Mouse (Mus musculus) forebrain, embryonic 13.5 days (tissue): ENCODE measurements around the gene Scyl2. TPM values are rescaled to one million over a fixed set of nuclear protein-coding genes. Genes with fewer than 3 reads are reported as not detected.
"Not testable (repeated sequence)": the region's sequence is repeated elsewhere in the genome, so short reads cannot be mapped to it uniquely, and the experiment has no call there.

ENCODE experiments used
- ATAC-seq: fragments of 200-750 bp; cut with Nextera tagmentation; 2 replicates; pipeline ENCODE4 v1.8.0; 2017
- H3K27ac ChIP-seq: fragments of 300-500 bp; sonication (generic); 2 replicates; pipeline ENCODE4 v1.5.1; 2015; ENCODE audit warnings: inconsistent platforms, mild to moderate bottlenecking, moderate library complexity
- H3K27me3 ChIP-seq: fragments of 300-500 bp; sonication (generic); 2 replicates; pipeline ENCODE4 v1.6.1; 2015; ENCODE audit warnings: mild to moderate bottlenecking, inconsistent platforms
- H3K36me3 ChIP-seq: fragments of 300-500 bp; sonication (generic); 2 replicates; pipeline ENCODE4 v1.6.1; 2015; ENCODE audit warnings: mild to moderate bottlenecking, inconsistent platforms; ENCODE audit not compliant: poor library complexity, severe bottlenecking
- H3K4me1 ChIP-seq: fragments of 300-500 bp; sonication (generic); 2 replicates; pipeline ENCODE4 v1.6.1; 2015; ENCODE audit warnings: inconsistent platforms
- H3K4me2 ChIP-seq: fragments of 300-500 bp; sonication (generic); 2 replicates; pipeline ENCODE4 v1.6.1; 2015; ENCODE audit warnings: inconsistent platforms, mild to moderate bottlenecking, moderate library complexity
- H3K4me3 ChIP-seq: fragments of 300-500 bp; sonication (generic); 2 replicates; pipeline ENCODE4 v1.5.1; 2015; ENCODE audit warnings: mild to moderate bottlenecking, inconsistent platforms
- H3K9ac ChIP-seq: fragments of 300-500 bp; sonication (generic); 2 replicates; pipeline ENCODE4 v1.6.1; 2015; ENCODE audit warnings: mild to moderate bottlenecking, inconsistent platforms
- H3K9me3 ChIP-seq: fragments of 300-500 bp; sonication (generic); replicated peaks from 2 replicates; pipeline ENCODE4 v1.6.1; 2016; ENCODE audit warnings: inconsistent platforms
- WGBS: fragments of 180-500 bp; shearing (Covaris S2); methylation state at CpG from one replicate; pipeline ENCODE4 v1.1.7; 2015; 5-methylcytosine and 5-hydroxymethylcytosine counted together
- polyA plus RNA-seq: library from polyadenylated mRNA; unstranded; fragments of >200 nt; fragmentation: Nextera tagmentation; extraction: Ambion mirVana; gene quantifications from 2 replicates; pipeline ENCODE4 v1.2.1, GENCODE M21; 2015

Gene Scyl2
- polyA plus RNA-seq, 1 experiment from 2014 or later = 10.5 TPM

GRCm38 (mm10) chr10:89697956-89698355 is 11.9 kb upstream of the Scyl2 start:
- H3K27me3 ChIP-seq = no peaks in the 10 kb centered on the region
- H3K4me3 ChIP-seq = no peak overlapping the region
- no peaks in the 10 kb centered on the region for H3K4me1 ChIP-seq
- WGBS = 96% methylated on average over 3 of the region's 3 CpGs
- H3K9ac ChIP-seq = no peak overlapping the region
- no peaks in the 10 kb centered on the region for H3K9me3 ChIP-seq
- no peak overlapping the region for H3K27ac ChIP-seq
- no peaks in the 10 kb centered on the region for H3K36me3 ChIP-seq
- H3K4me2 ChIP-seq = no peak overlapping the region
- ATAC-seq = no peak

- not testable (repeated sequence) for H3K27me3 ChIP-seq, ATAC-seq, H3K9ac ChIP-seq, H3K27ac ChIP-seq, H3K9me3 ChIP-seq, H3K36me3 ChIP-seq, H3K4me2 ChIP-seq, H3K4me1 ChIP-seq, H3K4me3 ChIP-seq
- WGBS = 72% methylated on average over 2 of the region's 2 CpGs
Observed at GRCm38 (mm10) chr10:89696270-89696669, 10.2 kb upstream of the Scyl2 start.

- no peaks in the 10 kb centered on the region for H3K9me3 ChIP-seq
- no peak overlapping the region for H3K4me3 ChIP-seq
- no peaks in the 10 kb centered on the region for H3K4me1 ChIP-seq
- no peaks in the 10 kb centered on the region for H3K36me3 ChIP-seq
- H3K27me3 ChIP-seq = no peaks in the 10 kb centered on the region
- no peak overlapping the region for H3K9ac ChIP-seq
- ATAC-seq = no peak
- WGBS = 83% methylated on average over 20 of the region's 20 CpGs
- no peak overlapping the region for H3K27ac ChIP-seq
- no peak overlapping the region for H3K4me2 ChIP-seq
Observed at GRCm38 (mm10) chr10:89695194-89695911, 9.3 kb upstream of the Scyl2 start.

- no peak overlapping the region for H3K4me2 ChIP-seq
- H3K9ac ChIP-seq = no peak overlapping the region
- no peak overlapping the region for H3K4me3 ChIP-seq
- peaks cover 4% of the 10 kb centered on the region for H3K4me1 ChIP-seq
- 64% methylated on average over 8 of the region's 8 CpGs for WGBS
- ATAC-seq = no peak
- no peaks in the 10 kb centered on the region for H3K9me3 ChIP-seq
- no peaks in the 10 kb centered on the region for H3K36me3 ChIP-seq
- no peaks in the 10 kb centered on the region for H3K27me3 ChIP-seq
- H3K27ac ChIP-seq = no peak overlapping the region
Observed at GRCm38 (mm10) chr10:89690021-89690420, 3.9 kb upstream of the Scyl2 start.

GRCm38 (mm10) chr10:89687455-89687854 is 1.4 kb upstream of the Scyl2 start:
- 88% methylated on average over 2 of the region's 2 CpGs for WGBS
- ATAC-seq = no peak
- Histone ChIP-seq H3K36me3 (no peaks in the 10 kb centered on the region), H3K9me3 (no peaks in the 10 kb centered on the region), H3K4me3 (no peak overlapping the region), H3K27me3 (no peaks in the 10 kb centered on the region), H3K4me1 (peaks cover 20% of the 10 kb centered on the region), H3K27ac (no peak overlapping the region), H3K4me2 (no peak overlapping the region), H3K9ac (no peak overlapping the region)

GRCm38 (mm10) chr10:89685391-89686138 is 520 bp downstream of the Scyl2 start:
- peak overlapping the region; percentile 84 for H3K4me2 ChIP-seq
- peak overlapping the region; percentile 85 for H3K4me3 ChIP-seq
- WGBS = under 1% methylated on average over 50 of the region's 51 CpGs
- no peak; the same call in 1 of the 2 replicates for ATAC-seq
- H3K27me3 ChIP-seq = no peaks in the 10 kb centered on the region
- no peaks in the 10 kb centered on the region for H3K9me3 ChIP-seq
- peak overlapping the region; percentile 66; the same call in 1 of the 2 replicates for H3K27ac ChIP-seq
- no peaks in the 10 kb centered on the region for H3K36me3 ChIP-seq
- peak overlapping the region; percentile 93 for H3K9ac ChIP-seq
- H3K4me1 ChIP-seq = peaks cover 20% of the 10 kb centered on the region

- no peak overlapping the region for H3K27ac ChIP-seq
- no peaks in the 10 kb centered on the region for H3K9me3 ChIP-seq
- H3K9ac ChIP-seq = no peak overlapping the region
- H3K27me3 ChIP-seq = no peaks in the 10 kb centered on the region
- H3K4me3 ChIP-seq = no peak overlapping the region
- no peaks in the 10 kb centered on the region for H3K36me3 ChIP-seq
- peaks cover 20% of the 10 kb centered on the region for H3K4me1 ChIP-seq
- WGBS = 78% methylated on average over 10 of the region's 10 CpGs
- no peak for ATAC-seq
- H3K4me2 ChIP-seq = no peak overlapping the region
Observed at GRCm38 (mm10) chr10:89682961-89683360, 3.1 kb downstream of the Scyl2 start.

- no peak overlapping the region for H3K4me2 ChIP-seq
- peaks cover 20% of the 10 kb centered on the region for H3K4me1 ChIP-seq
- no peak overlapping the region for H3K9ac ChIP-seq
- no peak overlapping the region for H3K27ac ChIP-seq
- no peak for ATAC-seq
- no peak overlapping the region for H3K4me3 ChIP-seq
- H3K36me3 ChIP-seq = no peaks in the 10 kb centered on the region
- no peaks in the 10 kb centered on the region for H3K27me3 ChIP-seq
- WGBS = 86% methylated on average over 1 of the region's 1 CpGs
- no peaks in the 10 kb centered on the region for H3K9me3 ChIP-seq
Observed at GRCm38 (mm10) chr10:89682157-89682556, 3.9 kb downstream of the Scyl2 start.

GRCm38 (mm10) chr10:89681706-89682105 is 4.4 kb downstream of the Scyl2 start:
- H3K9ac ChIP-seq = no peak overlapping the region
- 97% methylated on average over 4 of the region's 4 CpGs for WGBS
- H3K4me3 ChIP-seq = no peak overlapping the region
- peaks cover 20% of the 10 kb centered on the region for H3K4me1 ChIP-seq
- no peaks in the 10 kb centered on the region for H3K27me3 ChIP-seq
- H3K36me3 ChIP-seq = no peaks in the 10 kb centered on the region
- no peak overlapping the region for H3K27ac ChIP-seq
- H3K9me3 ChIP-seq = no peaks in the 10 kb centered on the region
- no peak for ATAC-seq
- H3K4me2 ChIP-seq = no peak overlapping the region

GRCm38 (mm10) chr10:89680517-89680916 is 5.6 kb downstream of the Scyl2 start:
- no peak overlapping the region for H3K9ac ChIP-seq
- H3K4me2 ChIP-seq = no peak overlapping the region
- H3K27me3 ChIP-seq = no peaks in the 10 kb centered on the region
- H3K27ac ChIP-seq = no peak overlapping the region
- no peak for ATAC-seq
- H3K9me3 ChIP-seq = no peaks in the 10 kb centered on the region
- H3K36me3 ChIP-seq = no peaks in the 10 kb centered on the region
- H3K4me3 ChIP-seq = no peak overlapping the region
- H3K4me1 ChIP-seq = peaks cover 20% of the 10 kb centered on the region
- WGBS = 87% methylated on average over 3 of the region's 3 CpGs

GRCm38 (mm10) chr10:89679448-89679847 is 6.6 kb downstream of the Scyl2 start:
- Histone ChIP-seq H3K4me2 (no peak overlapping the region), H3K27me3 (no peaks in the 10 kb centered on the region), H3K27ac (no peak overlapping the region), H3K4me3 (no peak overlapping the region), H3K9me3 (no peaks in the 10 kb centered on the region), H3K4me1 (peaks cover 11% of the 10 kb centered on the region), H3K36me3 (no peaks in the 10 kb centered on the region), H3K9ac (no peak overlapping the region)
- ATAC-seq = no peak
- WGBS = 98% methylated on average over 1 of the region's 1 CpGs

- Histone ChIP-seq H3K36me3 (no peaks in the 10 kb centered on the region), H3K4me2 (no peak overlapping the region), H3K9ac (no peak overlapping the region), H3K9me3 (no peaks in the 10 kb centered on the region), H3K4me1 (0 out of 2 replicates have a peak, but pooled peaks cover 3% of the 10 kb centered on the region), H3K27me3 (no peaks in the 10 kb centered on the region), H3K4me3 (no peak overlapping the region), H3K27ac (no peak overlapping the region)
- WGBS = 94% methylated on average over 4 of the region's 4 CpGs
- ATAC-seq = no peak
Observed at GRCm38 (mm10) chr10:89678054-89678453, 8.0 kb downstream of the Scyl2 start.
